Mouse (Mus musculus): ENCODE measurements around the gene Nhp2. TPM values are rescaled to one million over a fixed set of nuclear protein-coding genes. Genes with fewer than 3 reads are reported as not detected.
A peak's percentile ranks its signal among the peaks of the same experiment; 100 is the strongest.

Nhp2 gene
- total RNA-seq, 4 experiments from 2014 or later: 23.0 to 28.1 (median 25.8) TPM

GRCm38 (mm10) chr11:51635127-51635524 is 15.6 kb downstream of the Nhp2 start:
- DNase-seq (ENCODE audit: low spot score in 2 of 2): no peak

- DNase-seq (ENCODE audit: low spot score in 2 of 2): peak; percentile 80 to 86
Observed at GRCm38 (mm10) chr11:51635525-51636322, 16.2 kb downstream of the Nhp2 start, which contains the start of gene Rmnd5b. TSS of gene Rmnd5b (minus strand) at chr11:51635896.

GRCm38 (mm10) chr11:51636323-51636684 is 16.8 kb downstream of the Nhp2 start:
- DNase-seq (ENCODE audit: low spot score in 2 of 2): no peak

GRCm38 (mm10) chr11:51637971-51638414 is 18.5 kb downstream of the Nhp2 start:
- no peak for DNase-seq (ENCODE audit: low spot score in 2 of 2)

- no peak for DNase-seq (ENCODE audit: low spot score in 2 of 2)
Observed at GRCm38 (mm10) chr11:51638497-51638896, 19.0 kb downstream of the Nhp2 start.

- no peak for DNase-seq (ENCODE audit: low spot score in 2 of 2)
Observed at GRCm38 (mm10) chr11:51640748-51641147, 21.2 kb downstream of the Nhp2 start.

- DNase-seq (ENCODE audit: low spot score in 2 of 2): no peak
Observed at GRCm38 (mm10) chr11:51643202-51643601, 23.7 kb downstream of the Nhp2 start.

- DNase-seq (ENCODE audit: low spot score in 2 of 2): no peak
Observed at GRCm38 (mm10) chr11:51643761-51644160, 24.2 kb downstream of the Nhp2 start.

- no peak for DNase-seq (ENCODE audit: low spot score in 2 of 2)
Observed at GRCm38 (mm10) chr11:51644217-51644616, 24.7 kb downstream of the Nhp2 start.

- DNase-seq (ENCODE audit: low spot score in 2 of 2): no peak
Observed at GRCm38 (mm10) chr11:51645293-51645692, 25.8 kb downstream of the Nhp2 start.

GRCm38 (mm10) chr11:51646245-51646644 is 26.7 kb downstream of the Nhp2 start:
- no peak for DNase-seq (ENCODE audit: low spot score in 2 of 2)

- no peak for DNase-seq (ENCODE audit: low spot score in 2 of 2)
Observed at GRCm38 (mm10) chr11:51646751-51647667, 27.5 kb downstream of the Nhp2 start.

GRCm38 (mm10) chr11:51648566-51648965 is 29.0 kb downstream of the Nhp2 start:
- DNase-seq (ENCODE audit: low spot score in 2 of 2): no peak

- no peak for DNase-seq (ENCODE audit: low spot score in 2 of 2)
Observed at GRCm38 (mm10) chr11:51649111-51649888, 29.8 kb downstream of the Nhp2 start.

- DNase-seq (ENCODE audit: low spot score in 2 of 2): no peak
Observed at GRCm38 (mm10) chr11:51649889-51650199, 30.3 kb downstream of the Nhp2 start.

GRCm38 (mm10) chr11:51650261-51650660 is 30.7 kb downstream of the Nhp2 start:
- DNase-seq (ENCODE audit: low spot score in 2 of 2): no peak

- DNase-seq (ENCODE audit: low spot score in 2 of 2): no peak
Observed at GRCm38 (mm10) chr11:51650691-51651515, 31.4 kb downstream of the Nhp2 start, which contains the start of the genes N4bp3 and D930048N14Rik. TSS of gene N4bp3 (minus strand) at chr11:51650842. TSS of gene D930048N14Rik (plus strand) at chr11:51650954.

- DNase-seq (ENCODE audit: low spot score in 2 of 2): no peak
Observed at GRCm38 (mm10) chr11:51652889-51653418, 33.4 kb downstream of the Nhp2 start.

- DNase-seq (ENCODE audit: low spot score in 2 of 2): no peak
Observed at GRCm38 (mm10) chr11:51653736-51654135, 34.2 kb downstream of the Nhp2 start.

- DNase-seq (ENCODE audit: low spot score in 2 of 2): no peak
Observed at GRCm38 (mm10) chr11:51654891-51655290, 35.4 kb downstream of the Nhp2 start.
